Mouse (Mus musculus): ENCODE data around the gene Ogfod2. TPM values are rescaled to one million over a fixed set of nuclear protein-coding genes. Genes with fewer than 3 reads are reported as not detected.

Ogfod2 gene
- polyA plus RNA-seq, 1 experiment from 2014 or later = 30.3 TPM

- Histone ChIP-seq H3K27me3 (ENCODE audit: insufficient read depth, low read length) (no peaks in the 10 kb centered on the region), H3K4me3 (replicated peaks; ENCODE audit: low read depth, low read length) (no peak overlapping the region), H3K4me2 (ENCODE audit: low read length) (no peak overlapping the region), H3K9ac (ENCODE audit: low read depth, low read length) (no peak overlapping the region), H3K4me1 (replicated peaks; ENCODE audit: insufficient read depth, low read length) (peaks cover 10% of the 10 kb centered on the region; the same call in 1 of the 2 replicates), H3K36me3 (ENCODE audit: insufficient read depth, low read length) (no peaks in the 10 kb centered on the region), H3K9me3 (replicated peaks; ENCODE audit: low read length) (no peaks in the 10 kb centered on the region), H3K27ac (no peak overlapping the region; the same call in 1 of the 2 replicates)
- DNase-seq (ENCODE audit: low spot score) = no peak
- no peak for TF ChIP-seq CTCF (IDR thresholded peaks at IDR 0.05; ENCODE audit: low read depth)
- no peak for ATAC-seq (replicated peaks; ENCODE audit: low FRiP score, low read depth)
- WGBS = 65% methylated on average over 13 of the region's 13 CpGs
Measured at GRCm38 (mm10) chr5:124077241-124077640, 34.9 kb upstream of the Ogfod2 start.

DNA sequence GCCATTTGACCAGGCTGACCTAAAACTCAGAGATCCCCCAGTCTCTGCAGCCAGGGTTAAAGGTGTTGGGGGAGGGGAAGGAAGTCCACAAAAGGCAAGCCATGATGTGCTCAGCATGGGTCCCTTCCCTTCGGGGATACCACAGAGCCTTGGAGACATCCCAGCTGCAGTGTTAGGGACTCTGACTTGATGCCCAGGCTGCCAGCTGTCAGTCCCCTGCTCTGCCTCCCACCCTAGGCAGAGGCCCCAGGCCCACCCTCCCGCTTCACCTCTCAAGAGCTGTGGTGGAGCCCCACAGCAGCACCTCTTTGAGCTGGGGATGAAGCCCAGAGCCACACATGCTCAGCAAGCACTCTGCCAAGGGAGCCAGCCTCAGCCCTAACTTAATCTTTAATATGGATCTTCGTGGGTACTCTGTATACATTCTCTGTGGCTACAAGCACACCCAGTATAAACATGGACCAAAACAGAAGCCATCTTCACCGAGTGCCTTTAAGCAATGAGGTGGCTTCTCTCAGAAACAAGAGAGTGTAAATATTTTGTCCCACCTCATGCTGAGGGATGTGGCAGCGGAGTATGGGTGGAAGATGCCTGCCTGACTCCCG, 34.1 kb upstream of the Ogfod2 start:
- H3K4me1 ChIP-seq (replicated peaks; ENCODE audit: insufficient read depth, low read length) = peaks cover 10% of the 10 kb centered on the region; the same call in 1 of the 2 replicates
- H3K36me3 ChIP-seq (ENCODE audit: insufficient read depth, low read length) = no peaks in the 10 kb centered on the region
- H3K27me3 ChIP-seq (ENCODE audit: insufficient read depth, low read length) = no peaks in the 10 kb centered on the region
- 70% methylated on average over 6 of the region's 6 CpGs for WGBS
- H3K27ac ChIP-seq = no peak overlapping the region
- ATAC-seq (replicated peaks; ENCODE audit: low FRiP score, low read depth) (no peak), DNase-seq (ENCODE audit: low spot score) (no peak)
- no peak overlapping the region for H3K4me3 ChIP-seq (replicated peaks; ENCODE audit: low read depth, low read length)
- H3K9ac ChIP-seq (ENCODE audit: low read depth, low read length) = no peak overlapping the region
- H3K9me3 ChIP-seq (replicated peaks; ENCODE audit: low read length) = no peaks in the 10 kb centered on the region
- H3K4me2 ChIP-seq (ENCODE audit: low read length) = no peak overlapping the region
- no peak for TF ChIP-seq CTCF (IDR thresholded peaks at IDR 0.05; ENCODE audit: low read depth)

- Histone ChIP-seq H3K4me3 (replicated peaks; ENCODE audit: low read depth, low read length) (no peak overlapping the region), H3K4me1 (replicated peaks; ENCODE audit: insufficient read depth, low read length) (peaks cover 5% of the 10 kb centered on the region; the same call in 1 of the 2 replicates), H3K27ac (no peak overlapping the region), H3K36me3 (ENCODE audit: insufficient read depth, low read length) (no peaks in the 10 kb centered on the region), H3K4me2 (ENCODE audit: low read length) (no peak overlapping the region), H3K9ac (ENCODE audit: low read depth, low read length) (no peak overlapping the region), H3K27me3 (ENCODE audit: insufficient read depth, low read length) (no peaks in the 10 kb centered on the region), H3K9me3 (replicated peaks; ENCODE audit: low read length) (no peaks in the 10 kb centered on the region)
- ATAC-seq (replicated peaks; ENCODE audit: low FRiP score, low read depth) = no peak
- no peak for DNase-seq (ENCODE audit: low spot score)
- 67% methylated on average over 9 of the region's 9 CpGs for WGBS
- no peak for TF ChIP-seq CTCF (IDR thresholded peaks at IDR 0.05; ENCODE audit: low read depth)
Measured at GRCm38 (mm10) chr5:124078794-124079416, 33.2 kb upstream of the Ogfod2 start.

DNA sequence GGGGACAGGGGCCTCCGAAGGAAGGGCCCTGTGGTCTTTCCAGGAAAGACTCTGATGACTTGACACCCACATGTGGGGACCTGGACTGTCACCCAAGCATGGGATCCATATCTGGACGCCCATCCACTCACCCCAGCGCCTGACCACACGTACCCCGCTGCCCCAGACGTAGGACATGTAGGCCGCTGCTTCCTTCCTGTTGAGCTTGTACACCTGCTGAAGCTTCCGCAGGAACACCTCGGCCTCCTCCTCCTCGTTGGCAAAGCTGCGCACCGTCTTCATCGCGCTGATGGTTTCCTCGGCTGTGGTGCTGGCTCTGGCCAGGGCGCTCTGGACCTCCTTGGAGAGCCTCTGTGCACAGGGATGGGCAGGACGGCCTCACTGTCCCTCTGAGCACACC, 32.2 kb upstream of the Ogfod2 start:
- no peak for ATAC-seq (replicated peaks; ENCODE audit: low FRiP score, low read depth)
- 87% methylated on average over 17 of the region's 17 CpGs for whole genome bisulfite sequencing
- Histone ChIP-seq H3K4me1 (replicated peaks; ENCODE audit: insufficient read depth, low read length) (peaks cover 4% of the 10 kb centered on the region; the same call in 1 of the 2 replicates), H3K9ac (ENCODE audit: low read depth, low read length) (no peak overlapping the region), H3K9me3 (replicated peaks; ENCODE audit: low read length) (no peaks in the 10 kb centered on the region), H3K27ac (no peak overlapping the region), H3K4me2 (ENCODE audit: low read length) (no peak overlapping the region), H3K4me3 (replicated peaks; ENCODE audit: low read depth, low read length) (no peak overlapping the region), H3K27me3 (ENCODE audit: insufficient read depth, low read length) (no peaks in the 10 kb centered on the region), H3K36me3 (ENCODE audit: insufficient read depth, low read length) (no peaks in the 10 kb centered on the region)
- no peak for TF ChIP-seq CTCF (IDR thresholded peaks at IDR 0.05; ENCODE audit: low read depth)
- DNase-seq (ENCODE audit: low spot score) = no peak

- no peak for ATAC-seq (replicated peaks; ENCODE audit: low FRiP score, low read depth)
Measured at GRCm38 (mm10) chr5:124082447-124082846, 29.6 kb upstream of the Ogfod2 start.

DNA sequence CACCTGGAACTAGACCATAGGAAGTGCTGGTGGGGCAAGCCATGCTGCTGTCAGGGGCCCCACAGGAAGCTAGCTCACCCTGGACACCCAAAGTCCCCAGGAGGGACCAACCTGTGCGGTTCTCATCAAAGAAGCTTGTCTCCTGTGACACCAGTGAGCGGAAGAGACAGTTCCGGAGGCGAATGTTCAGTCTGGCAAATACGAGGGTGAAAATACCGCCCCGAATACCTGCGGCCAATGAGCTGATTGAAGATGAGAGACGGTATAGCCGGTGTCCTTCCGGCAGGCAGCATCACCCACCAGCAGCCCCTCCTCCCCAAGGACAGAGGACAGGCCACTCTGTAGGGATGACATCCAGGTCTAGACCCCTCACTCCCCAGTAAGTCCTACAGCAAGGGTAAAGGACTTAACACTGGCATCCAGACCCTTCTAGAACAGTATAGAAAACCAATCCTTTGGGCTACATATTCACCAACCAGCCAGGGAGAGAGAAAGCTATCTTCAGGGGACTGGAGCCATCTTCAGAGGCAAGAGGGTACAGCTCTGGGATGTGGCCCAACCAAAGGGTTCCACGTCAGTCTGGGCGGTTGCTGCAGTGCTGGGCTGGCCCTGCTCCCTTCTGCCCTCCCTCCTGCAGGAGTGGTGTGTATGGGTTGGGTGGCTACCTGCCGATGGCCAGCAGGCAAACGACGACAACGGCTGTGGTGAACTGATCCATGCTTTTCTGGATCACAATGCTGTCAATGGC, 29.0 kb upstream of the Ogfod2 start:
- no peaks in the 10 kb centered on the region for H3K36me3 ChIP-seq (ENCODE audit: insufficient read depth, low read length)
- H3K4me3 ChIP-seq (replicated peaks; ENCODE audit: low read depth, low read length) = no peak overlapping the region
- H3K27me3 ChIP-seq (ENCODE audit: insufficient read depth, low read length) = no peaks in the 10 kb centered on the region
- H3K27ac ChIP-seq = no peak overlapping the region
- WGBS = 83% methylated on average over 17 of the region's 17 CpGs
- H3K9me3 ChIP-seq (replicated peaks; ENCODE audit: low read length) = no peaks in the 10 kb centered on the region
- no peak overlapping the region for H3K4me2 ChIP-seq (ENCODE audit: low read length)
- TF ChIP-seq CTCF (IDR thresholded peaks at IDR 0.05; ENCODE audit: low read depth) = no peak
- ATAC-seq (replicated peaks; ENCODE audit: low FRiP score, low read depth) (no peak; the same call in 1 of the 2 replicates), DNase-seq (ENCODE audit: low spot score) (no peak)
- no peaks in the 10 kb centered on the region for H3K4me1 ChIP-seq (replicated peaks; ENCODE audit: insufficient read depth, low read length)
- no peak overlapping the region for H3K9ac ChIP-seq (ENCODE audit: low read depth, low read length)

More at GRCm38 (mm10) chr5:124082447-124082846, 29.6 kb upstream of the Ogfod2 start:
- H3K9ac ChIP-seq (ENCODE audit: low read depth, low read length) = no peak overlapping the region
- H3K27me3 ChIP-seq (ENCODE audit: insufficient read depth, low read length) = no peaks in the 10 kb centered on the region
- H3K4me2 ChIP-seq (ENCODE audit: low read length) = no peak overlapping the region
- no peaks in the 10 kb centered on the region for H3K4me1 ChIP-seq (replicated peaks; ENCODE audit: insufficient read depth, low read length)
- 0 out of 2 replicates have a peak, but pooled peaks have one; percentile 24 for TF ChIP-seq CTCF (IDR thresholded peaks at IDR 0.05; ENCODE audit: low read depth)
- no peaks in the 10 kb centered on the region for H3K36me3 ChIP-seq (ENCODE audit: insufficient read depth, low read length)
- DNase-seq (ENCODE audit: low spot score) = no peak
- 82% methylated on average over 10 of the region's 10 CpGs for WGBS
- H3K4me3 ChIP-seq (replicated peaks; ENCODE audit: low read depth, low read length) = no peak overlapping the region
- no peak overlapping the region for H3K27ac ChIP-seq
- no peaks in the 10 kb centered on the region for H3K9me3 ChIP-seq (replicated peaks; ENCODE audit: low read length)
